Mouse (Mus musculus) spleen, adult 2 months (tissue): ENCODE measurements at regions not wholly inside any gene's neighbourhood (a gene's known extent, or its start where the extent isn't known, plus 50 kb on each side); places are given as distances from the start of the nearest gene placed in this dataset.

ENCODE experiments used
- CTCF ChIP-seq: fragments of 200-500 bp; IDR thresholded peaks from 2 replicates; pipeline ENCODE4 v1.5.1; 2011; ENCODE audit warnings: mild to moderate bottlenecking, inconsistent platforms; ENCODE audit not compliant: insufficient read depth, insufficient read length, insufficient replicate concordance; ENCODE audit errors: extremely low read depth
- POLR2A ChIP-seq: fragments of 200-500 bp; IDR thresholded peaks from 2 replicates; pipeline ENCODE4 v1.6.1; 2011; ENCODE audit warnings: low read depth, low read length, inconsistent platforms

GRCm38 (mm10) chr15:28129536-28129935, 74.0 kb upstream of the Dnah5 start:
- TF ChIP-seq POLR2A (no peak), CTCF (no peak)
